Mouse (Mus musculus): ENCODE data around the gene Ppp1r36. TPM values are rescaled to one million over a fixed set of nuclear protein-coding genes. Genes with fewer than 3 reads are reported as not detected.

The Ppp1r36 gene
- polyA plus RNA-seq, 1 experiment from 2014 or later: 2.7 TPM

- WGBS: 86% methylated on average over 3 of the region's 3 CpGs
- Histone ChIP-seq H3K9ac (no peak overlapping the region), H3K4me1 (peaks cover 22% of the 10 kb centered on the region), H3K9me3 (replicated peaks) (no peaks in the 10 kb centered on the region), H3K36me3 (no peaks in the 10 kb centered on the region), H3K27ac (no peak overlapping the region), H3K27me3 (no peaks in the 10 kb centered on the region), H3K4me3 (no peak overlapping the region), H3K4me2 (replicated peaks) (no peak overlapping the region)
- ATAC-seq (ENCODE audit: low FRiP score): no peak
Measured at GRCm38 (mm10) chr12:76375506-76375905, 41.8 kb upstream of the Ppp1r36 start.

GRCm38 (mm10) chr12:76376649-76377048 lies 40.7 kb upstream of the Ppp1r36 start:
- Histone ChIP-seq H3K4me3 (no peak overlapping the region), H3K27ac (no peak overlapping the region), H3K4me1 (peaks cover 18% of the 10 kb centered on the region), H3K9ac (no peak overlapping the region), H3K9me3 (replicated peaks) (no peaks in the 10 kb centered on the region), H3K4me2 (replicated peaks) (no peak overlapping the region), H3K27me3 (no peaks in the 10 kb centered on the region), H3K36me3 (no peaks in the 10 kb centered on the region)
- WGBS: 43% methylated on average over 7 of the region's 7 CpGs
- ATAC-seq (ENCODE audit: low FRiP score): no peak

GRCm38 (mm10) chr12:76377059-76377458 lies 40.3 kb upstream of the Ppp1r36 start:
- Histone ChIP-seq H3K4me1 (peaks cover 14% of the 10 kb centered on the region), H3K27me3 (no peaks in the 10 kb centered on the region), H3K9ac (no peak overlapping the region), H3K9me3 (replicated peaks) (no peaks in the 10 kb centered on the region), H3K36me3 (no peaks in the 10 kb centered on the region), H3K27ac (no peak overlapping the region), H3K4me3 (no peak overlapping the region), H3K4me2 (replicated peaks) (no peak overlapping the region)
- ATAC-seq (ENCODE audit: low FRiP score): no peak
- 91% methylated on average over 6 of the region's 6 CpGs for WGBS

- WGBS: 88% methylated on average over 3 of the region's 3 CpGs
- ATAC-seq (ENCODE audit: low FRiP score): no peak
Measured at GRCm38 (mm10) chr12:76377726-76378125, 39.6 kb upstream of the Ppp1r36 start.

GRCm38 (mm10) chr12:76378556-76378955 lies 38.8 kb upstream of the Ppp1r36 start:
- Histone ChIP-seq H3K27me3 (no peaks in the 10 kb centered on the region), H3K9ac (no peak overlapping the region), H3K36me3 (peaks cover 2% of the 10 kb centered on the region; the same call in 1 of the 2 replicates), H3K27ac (no peak overlapping the region), H3K9me3 (replicated peaks) (no peaks in the 10 kb centered on the region), H3K4me3 (no peak overlapping the region), H3K4me1 (peaks cover 5% of the 10 kb centered on the region; the same call in 1 of the 2 replicates), H3K4me2 (replicated peaks) (no peak overlapping the region)
- WGBS: 87% methylated on average over 5 of the region's 5 CpGs
- no peak for ATAC-seq (ENCODE audit: low FRiP score)

More at GRCm38 (mm10) chr12:76377726-76378125, 39.6 kb upstream of the Ppp1r36 start:
- peaks cover 8% of the 10 kb centered on the region for H3K4me1 ChIP-seq
- H3K4me2 ChIP-seq (replicated peaks): no peak overlapping the region
- no peaks in the 10 kb centered on the region for H3K9me3 ChIP-seq (replicated peaks)
- no peak overlapping the region for H3K9ac ChIP-seq
- H3K4me3 ChIP-seq: no peak overlapping the region
- no peaks in the 10 kb centered on the region for H3K27me3 ChIP-seq
- H3K36me3 ChIP-seq: no peaks in the 10 kb centered on the region
- H3K27ac ChIP-seq: no peak overlapping the region

- WGBS: 94% methylated on average over 7 of the region's 7 CpGs
- no peak for ATAC-seq (ENCODE audit: low FRiP score)
- Histone ChIP-seq H3K9me3 (replicated peaks) (no peaks in the 10 kb centered on the region), H3K4me1 (0 out of 2 replicates have a peak, but pooled peaks cover 2% of the 10 kb centered on the region), H3K36me3 (peaks cover 8% of the 10 kb centered on the region), H3K4me3 (no peak overlapping the region), H3K9ac (no peak overlapping the region), H3K4me2 (replicated peaks) (no peak overlapping the region), H3K27me3 (no peaks in the 10 kb centered on the region), H3K27ac (no peak overlapping the region)
Measured at GRCm38 (mm10) chr12:76380151-76380550, 37.2 kb upstream of the Ppp1r36 start.

GRCm38 (mm10) chr12:76385342-76385741 lies 32.0 kb upstream of the Ppp1r36 start:
- no peak for ATAC-seq (ENCODE audit: low FRiP score)

GRCm38 (mm10) chr12:76388794-76389193 lies 28.5 kb upstream of the Ppp1r36 start:
- Histone ChIP-seq H3K9me3 (replicated peaks) (no peaks in the 10 kb centered on the region), H3K4me2 (replicated peaks) (no peak overlapping the region), H3K9ac (no peak overlapping the region), H3K36me3 (peaks cover 23% of the 10 kb centered on the region), H3K27ac (no peak overlapping the region), H3K27me3 (no peaks in the 10 kb centered on the region), H3K4me3 (no peak overlapping the region), H3K4me1 (no peaks in the 10 kb centered on the region)
- ATAC-seq (ENCODE audit: low FRiP score): no peak
- 66% methylated on average over 11 of the region's 11 CpGs for WGBS

More at GRCm38 (mm10) chr12:76385342-76385741, 32.0 kb upstream of the Ppp1r36 start:
- Histone ChIP-seq H3K4me3 (no peak overlapping the region), H3K9ac (no peak overlapping the region), H3K36me3 (peaks cover 28% of the 10 kb centered on the region), H3K4me1 (no peaks in the 10 kb centered on the region), H3K27me3 (no peaks in the 10 kb centered on the region), H3K9me3 (replicated peaks) (no peaks in the 10 kb centered on the region), H3K27ac (no peak overlapping the region), H3K4me2 (replicated peaks) (no peak overlapping the region)
- 95% methylated on average over 8 of the region's 8 CpGs for WGBS

GRCm38 (mm10) chr12:76391595-76392271 lies 25.6 kb upstream of the Ppp1r36 start:
- Histone ChIP-seq H3K4me2 (replicated peaks) (no peak overlapping the region), H3K27me3 (no peaks in the 10 kb centered on the region), H3K27ac (no peak overlapping the region), H3K9me3 (replicated peaks) (no peaks in the 10 kb centered on the region), H3K9ac (no peak overlapping the region), H3K4me1 (no peaks in the 10 kb centered on the region), H3K36me3 (peaks cover 5% of the 10 kb centered on the region), H3K4me3 (no peak overlapping the region)
- 83% methylated on average over 3 of the region's 3 CpGs for WGBS
- ATAC-seq (ENCODE audit: low FRiP score): no peak

- Histone ChIP-seq H3K4me1 (no peaks in the 10 kb centered on the region), H3K4me2 (replicated peaks) (no peak overlapping the region), H3K27ac (no peak overlapping the region), H3K9ac (no peak overlapping the region), H3K27me3 (no peaks in the 10 kb centered on the region), H3K4me3 (no peak overlapping the region), H3K9me3 (replicated peaks) (no peaks in the 10 kb centered on the region), H3K36me3 (no peaks in the 10 kb centered on the region)
- WGBS: 86% methylated on average over 5 of the region's 5 CpGs
- no peak for ATAC-seq (ENCODE audit: low FRiP score)
Measured at GRCm38 (mm10) chr12:76392979-76393378, 24.4 kb upstream of the Ppp1r36 start.

- Histone ChIP-seq H3K9me3 (replicated peaks) (no peaks in the 10 kb centered on the region), H3K27ac (no peak overlapping the region), H3K36me3 (no peaks in the 10 kb centered on the region), H3K4me3 (no peak overlapping the region), H3K4me1 (no peaks in the 10 kb centered on the region), H3K9ac (no peak overlapping the region), H3K27me3 (peaks cover 9% of the 10 kb centered on the region), H3K4me2 (replicated peaks) (no peak overlapping the region)
- WGBS: 84% methylated on average over 5 of the region's 5 CpGs
- ATAC-seq (ENCODE audit: low FRiP score): no peak
Measured at GRCm38 (mm10) chr12:76397281-76397680, 20.1 kb upstream of the Ppp1r36 start.

GRCm38 (mm10) chr12:76401674-76402073 lies 15.7 kb upstream of the Ppp1r36 start:
- H3K4me2 ChIP-seq (replicated peaks): no peak overlapping the region
- no peak overlapping the region for H3K27ac ChIP-seq
- H3K36me3 ChIP-seq: no peaks in the 10 kb centered on the region
- no peak for ATAC-seq (ENCODE audit: low FRiP score)
- peaks cover 30% of the 10 kb centered on the region for H3K27me3 ChIP-seq
- no peaks in the 10 kb centered on the region for H3K9me3 ChIP-seq (replicated peaks)
- H3K4me1 ChIP-seq: peaks cover 20% of the 10 kb centered on the region
- H3K9ac ChIP-seq: no peak overlapping the region
- H3K4me3 ChIP-seq: no peak overlapping the region
- 57% methylated on average over 3 of the region's 3 CpGs for WGBS

Data from hindbrain, embryonic 12.5 days (tissue).